Mouse (Mus musculus) embryonic facial prominence, embryonic 14.5 days (tissue): ENCODE data around the gene Kat6b. TPM values are rescaled to one million over a fixed set of nuclear protein-coding genes. Genes with fewer than 3 reads are reported as not detected.
"Not testable (repeated sequence)": the region's sequence is repeated elsewhere in the genome, so short reads cannot be mapped to it uniquely, and the experiment has no call there.

Experiments used
- ATAC-seq: fragments of 200-750 bp; cut with Nextera tagmentation; 2 replicates; pipeline ENCODE4 v1.8.0; 2017; ENCODE audit warnings: low read depth, moderate number of reproducible peaks, moderate TSS enrichment
- DNase-seq: peaks from one replicate; pipeline ENCODE4 v3.0.0-alpha.2; 2015; ENCODE audit warnings: low spot score
- H3K27ac ChIP-seq: fragments of 300-500 bp; sonication (generic); replicated peaks from 2 replicates; pipeline ENCODE4 v1.5.1; 2014; ENCODE audit warnings: low read depth, mild to moderate bottlenecking, low read length, moderate library complexity
- H3K27me3 ChIP-seq: fragments of 300-500 bp; sonication (generic); replicated peaks from 2 replicates; pipeline ENCODE4 v1.6.1; 2014; ENCODE audit warnings: low read length; ENCODE audit not compliant: control insufficient read depth, insufficient read depth
- H3K36me3 ChIP-seq: fragments of 300-500 bp; sonication (generic); 2 replicates; pipeline ENCODE4 v1.6.1; 2014; ENCODE audit warnings: low read length, mixed read lengths; ENCODE audit not compliant: control insufficient read depth, insufficient read depth
- H3K4me1 ChIP-seq: fragments of 300-500 bp; sonication (generic); 2 replicates; pipeline ENCODE4 v1.6.1; 2014; ENCODE audit warnings: antibody characterized with exemption, low read length; ENCODE audit not compliant: control insufficient read depth, insufficient read depth
- H3K4me2 ChIP-seq: fragments of 300-500 bp; sonication (generic); 2 replicates; pipeline ENCODE4 v1.6.1; 2014; ENCODE audit warnings: low read depth, mild to moderate bottlenecking, low read length, moderate library complexity, mixed read lengths
- H3K4me3 ChIP-seq: fragments of 300-500 bp; sonication (generic); 2 replicates; pipeline ENCODE4 v1.5.1; 2014; ENCODE audit warnings: low read depth, mild to moderate bottlenecking, low read length
- H3K9ac ChIP-seq: fragments of 300-500 bp; sonication (generic); 2 replicates; pipeline ENCODE4 v1.6.1; 2014; ENCODE audit warnings: low read depth, mild to moderate bottlenecking, low read length, moderate library complexity, mixed read lengths
- H3K9me3 ChIP-seq: fragments of 300-500 bp; sonication (generic); 2 replicates; pipeline ENCODE4 v1.6.1; 2016; ENCODE audit warnings: low read length; ENCODE audit not compliant: control insufficient read depth
- WGBS: fragments of 180-500 bp; shearing (Covaris S2); extraction: QIAGEN DNeasy Blood & Tissue Kit; methylation state at CpG from one replicate; pipeline ENCODE4 v1.1.7; 2014; 5-methylcytosine and 5-hydroxymethylcytosine counted together
- polyA plus RNA-seq: library from polyadenylated mRNA; unstranded; fragments of >200 nt; fragmentation: Nextera tagmentation; extraction: Ambion mirVana; gene quantifications from 2 replicates; pipeline ENCODE4 v1.2.1, GENCODE M21; 2014

Kat6b gene
- polyA plus RNA-seq, 1 experiment from 2014 or later: 18.0 TPM

DNA sequence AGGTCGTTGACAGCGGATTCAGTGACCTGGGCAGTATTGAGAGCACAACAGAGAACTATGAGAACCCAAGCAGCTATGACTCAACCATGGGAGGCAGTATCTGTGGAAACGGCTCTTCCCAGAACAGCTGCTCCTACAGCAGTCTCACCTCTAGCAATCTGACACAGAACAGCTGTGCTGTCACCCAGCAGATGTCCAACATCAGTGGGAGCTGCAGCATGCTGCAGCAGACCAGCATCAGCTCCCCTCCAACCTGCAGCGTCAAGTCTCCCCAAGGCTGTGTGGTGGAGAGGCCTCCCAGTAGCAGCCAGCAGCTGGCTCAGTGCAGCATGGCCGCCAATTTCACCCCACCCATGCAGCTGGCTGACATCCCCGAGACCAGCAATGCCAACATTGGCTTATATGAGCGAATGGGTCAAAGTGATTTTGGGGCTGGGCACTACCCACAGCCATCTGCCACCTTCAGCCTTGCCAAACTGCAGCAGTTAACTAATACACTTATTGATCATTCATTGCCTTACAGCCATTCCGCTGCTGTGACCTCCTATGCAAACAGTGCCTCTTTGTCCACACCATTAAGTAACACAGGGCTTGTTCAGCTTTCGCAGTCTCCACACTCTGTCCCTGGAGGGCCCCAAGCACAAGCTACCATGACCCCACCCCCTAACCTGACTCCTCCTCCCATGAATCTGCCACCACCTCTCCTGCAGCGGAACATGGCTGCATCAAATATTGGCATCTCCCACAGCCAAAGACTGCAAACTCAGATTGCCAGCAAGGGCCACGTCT, 188.6 kb downstream of the Kat6b start:
- Histone ChIP-seq H3K36me3 (peaks cover 67% of the 10 kb centered on the region), H3K4me2 (no peak overlapping the region), H3K9me3 (no peaks in the 10 kb centered on the region), H3K27me3 (no peaks in the 10 kb centered on the region), H3K4me1 (peaks cover 10% of the 10 kb centered on the region), H3K9ac (no peak overlapping the region), H3K4me3 (no peak overlapping the region), H3K27ac (no peak overlapping the region)
- 76% methylated on average over 11 of the region's 11 CpGs for WGBS
- DNase-seq: peak; percentile 45
- ATAC-seq: peak; percentile 64; the same call in 1 of the 2 replicates

GRCm38 (mm10) chr14:21670422-21671006, 189.3 kb downstream of the Kat6b start:
- H3K27me3 ChIP-seq, H3K4me2 ChIP-seq, ATAC-seq: not testable (repeated sequence)

DNA sequence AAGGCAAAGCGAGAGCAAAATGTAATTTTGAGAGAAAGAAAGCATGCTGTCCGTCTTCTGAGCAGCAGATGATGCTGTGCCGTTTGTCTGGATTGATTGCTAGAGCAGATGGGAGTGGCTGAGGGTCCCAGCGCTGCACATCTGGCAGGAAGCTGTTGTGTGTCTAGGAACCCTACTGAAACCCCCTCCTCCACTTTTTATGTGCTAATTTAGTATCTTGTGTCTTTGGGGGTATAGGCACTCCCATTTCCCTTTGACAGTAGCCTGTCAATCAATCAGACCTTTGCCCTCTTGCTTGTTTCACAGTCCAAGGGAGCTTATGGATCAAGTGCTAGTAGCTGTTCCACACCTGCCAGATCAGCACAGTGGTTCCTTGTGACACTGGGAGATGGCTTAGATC, 191.9 kb downstream of the Kat6b start:
- ATAC-seq (no peak), DNase-seq (no peak)
- no peak overlapping the region for H3K4me3 ChIP-seq
- 51% methylated on average over 4 of the region's 4 CpGs for WGBS
- H3K9ac ChIP-seq: no peak overlapping the region
- 0 out of 2 replicates have a peak overlapping the region, but pooled peaks have one; percentile 53 for H3K27ac ChIP-seq
- H3K36me3 ChIP-seq: peaks cover 37% of the 10 kb centered on the region
- H3K4me2 ChIP-seq: no peak overlapping the region
- H3K9me3 ChIP-seq: no peaks in the 10 kb centered on the region
- peaks cover 20% of the 10 kb centered on the region for H3K4me1 ChIP-seq
- H3K27me3 ChIP-seq: no peaks in the 10 kb centered on the region

More at GRCm38 (mm10) chr14:21670422-21671006, 189.3 kb downstream of the Kat6b start:
- H3K9me3 ChIP-seq, H3K9ac ChIP-seq, H3K4me3 ChIP-seq, DNase-seq, H3K27ac ChIP-seq: not testable (repeated sequence)
- H3K4me1 ChIP-seq: peaks cover 10% of the 10 kb centered on the region
- H3K36me3 ChIP-seq: peaks cover 61% of the 10 kb centered on the region
- 91% methylated on average over 15 of the region's 15 CpGs for WGBS

DNA sequence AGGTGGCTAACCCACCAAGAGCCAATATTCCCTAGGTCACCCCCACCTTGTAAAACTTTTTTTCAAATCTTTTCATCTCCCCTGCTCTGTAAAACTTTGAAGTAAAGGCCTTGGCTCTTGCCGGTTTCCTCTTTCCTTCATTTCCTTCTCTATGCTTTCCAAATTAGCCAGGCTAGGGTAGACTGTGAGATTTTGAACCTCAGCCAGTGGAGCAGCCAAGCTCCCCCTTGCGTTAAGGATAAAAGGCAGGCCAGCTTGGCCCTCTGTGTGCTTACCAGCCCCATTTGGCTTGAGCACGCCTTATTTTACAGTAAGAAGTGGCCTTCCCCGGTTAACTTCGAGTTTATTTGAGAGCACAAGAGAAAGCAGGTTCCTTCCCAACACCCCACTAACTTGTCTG, 193.2 kb downstream of the Kat6b start:
- Histone ChIP-seq H3K27me3 (no peaks in the 10 kb centered on the region), H3K4me1 (peaks cover 30% of the 10 kb centered on the region), H3K27ac (peak overlapping the region; percentile 59), H3K9ac (no peak overlapping the region), H3K4me2 (no peak overlapping the region), H3K4me3 (no peak overlapping the region), H3K36me3 (peaks cover 23% of the 10 kb centered on the region), H3K9me3 (no peaks in the 10 kb centered on the region)
- DNase-seq (peak; percentile 56), ATAC-seq (no peak)
- WGBS: 54% methylated on average over 5 of the region's 5 CpGs

- no peaks in the 10 kb centered on the region for H3K9me3 ChIP-seq
- H3K4me2 ChIP-seq: no peak overlapping the region
- no peak overlapping the region for H3K9ac ChIP-seq
- no peak for DNase-seq
- H3K27ac ChIP-seq: peak overlapping the region; percentile 70; the same call in 1 of the 2 replicates
- ATAC-seq: no peak
- H3K4me1 ChIP-seq: peaks cover 39% of the 10 kb centered on the region
- WGBS: 55% methylated on average over 2 of the region's 2 CpGs
- H3K36me3 ChIP-seq: 0 out of 2 replicates have a peak, but pooled peaks cover 6% of the 10 kb centered on the region
- no peaks in the 10 kb centered on the region for H3K27me3 ChIP-seq
- no peak overlapping the region for H3K4me3 ChIP-seq
Measured at GRCm38 (mm10) chr14:21676223-21676622, 195.0 kb downstream of the Kat6b start.

- Histone ChIP-seq H3K27me3 (no peaks in the 10 kb centered on the region), H3K27ac (peak overlapping the region; percentile 79; the same call in 1 of the 2 replicates), H3K36me3 (no peaks in the 10 kb centered on the region), H3K9me3 (no peaks in the 10 kb centered on the region), H3K9ac (no peak overlapping the region), H3K4me3 (no peak overlapping the region), H3K4me1 (peaks cover 53% of the 10 kb centered on the region), H3K4me2 (no peak overlapping the region)
- 37% methylated on average over 7 of the region's 7 CpGs for WGBS
- DNase-seq (no peak), ATAC-seq (no peak)
Measured at GRCm38 (mm10) chr14:21678509-21679285, 197.5 kb downstream of the Kat6b start.

- Histone ChIP-seq H3K4me2 (no peak overlapping the region), H3K4me1 (peaks cover 44% of the 10 kb centered on the region), H3K27ac (peak overlapping the region; percentile 79), H3K9ac (no peak overlapping the region), H3K36me3 (no peaks in the 10 kb centered on the region), H3K4me3 (no peak overlapping the region), H3K9me3 (no peaks in the 10 kb centered on the region), H3K27me3 (no peaks in the 10 kb centered on the region)
- ATAC-seq (peak; percentile 61), DNase-seq (peak; percentile 90)
- WGBS: 16% methylated on average over 8 of the region's 8 CpGs
Measured at GRCm38 (mm10) chr14:21679631-21680201, 198.5 kb downstream of the Kat6b start.

DNA sequence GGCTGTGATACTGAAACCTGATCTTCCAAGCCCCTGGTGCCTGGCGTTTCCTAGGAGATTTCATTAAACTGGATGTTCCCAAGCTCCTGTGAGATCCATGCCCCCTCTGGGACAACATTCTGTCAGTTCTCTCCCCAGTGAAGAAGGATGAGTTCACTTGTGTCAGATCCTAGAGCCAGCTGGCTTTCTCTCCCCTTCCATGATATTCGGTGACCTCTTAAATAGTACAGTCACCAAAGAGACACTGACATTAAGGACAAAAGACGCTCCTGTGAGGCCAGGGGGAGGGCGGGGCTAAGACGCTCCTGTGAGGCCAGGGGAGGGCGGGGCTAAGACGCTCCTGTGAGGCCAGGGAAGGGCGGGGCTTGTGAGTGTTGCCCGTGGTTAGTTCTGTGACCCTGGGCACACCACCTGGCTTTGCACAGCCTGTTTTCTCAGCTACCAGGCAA, 201.5 kb downstream of the Kat6b start:
- H3K27ac ChIP-seq: peak overlapping the region; percentile 69
- no peak overlapping the region; the same call in 1 of the 2 replicates for H3K4me3 ChIP-seq
- H3K4me2 ChIP-seq: peak overlapping the region; percentile 43
- H3K36me3 ChIP-seq: no peaks in the 10 kb centered on the region
- H3K4me1 ChIP-seq: peaks cover 42% of the 10 kb centered on the region
- peak; percentile 54; the same call in 1 of the 2 replicates for ATAC-seq
- WGBS: 2% methylated on average over 9 of the region's 9 CpGs
- DNase-seq: peak; percentile 82
- H3K27me3 ChIP-seq: no peaks in the 10 kb centered on the region
- no peaks in the 10 kb centered on the region for H3K9me3 ChIP-seq
- H3K9ac ChIP-seq: no peak overlapping the region
